Mouse (Mus musculus) ES-Bruce4 (cell line): ENCODE data around the gene Ank2. TPM values are rescaled to one million over a fixed set of nuclear protein-coding genes. Genes with fewer than 3 reads are reported as not detected.
A peak's percentile ranks its signal among the peaks of the same experiment; 100 is the strongest.

ENCODE experiments used
- H3K27ac ChIP-seq: 2 replicates; pipeline ENCODE4 v1.5.1; 2012; ENCODE audit warnings: low read length, inconsistent platforms; ENCODE audit not compliant: insufficient read depth
- H3K27me3 ChIP-seq: 2 replicates; pipeline ENCODE4 v1.6.1; 2012; ENCODE audit warnings: mild to moderate bottlenecking, low read length, inconsistent platforms; ENCODE audit not compliant: control insufficient read depth, poor library complexity, insufficient read depth, severe bottlenecking
- H3K36me3 ChIP-seq: 2 replicates; pipeline ENCODE4 v1.6.1; 2012; ENCODE audit warnings: inconsistent platforms, mild to moderate bottlenecking, low read length, moderate library complexity; ENCODE audit not compliant: control insufficient read depth, poor library complexity, insufficient read depth, severe bottlenecking
- H3K4me1 ChIP-seq: one replicate; pipeline ENCODE4 v1.8.1; 2011; ENCODE audit warnings: low read length; ENCODE audit not compliant: control insufficient read depth, insufficient read depth
- H3K4me3 ChIP-seq: 2 replicates; pipeline ENCODE4 v1.5.1; 2011; ENCODE audit warnings: low read depth, mild to moderate bottlenecking, low read length
- H3K9ac ChIP-seq: 2 replicates; pipeline ENCODE4 v1.6.1; 2012; ENCODE audit warnings: low read depth, mild to moderate bottlenecking, inconsistent platforms; ENCODE audit not compliant: poor library complexity, severe bottlenecking
- H3K9me3 ChIP-seq: replicated peaks from 2 replicates; pipeline ENCODE4 v1.6.1; 2012; ENCODE audit warnings: mild to moderate bottlenecking, low read length, inconsistent platforms; ENCODE audit not compliant: control insufficient read depth, poor library complexity, insufficient read depth, severe bottlenecking
- CTCF ChIP-seq: IDR thresholded peaks from one replicate; pipeline ENCODE4 v1.8.1; 2011; ENCODE audit warnings: low read depth, low read length
- EP300 ChIP-seq: IDR thresholded peaks from 2 replicates; pipeline ENCODE4 v1.6.1; 2011; ENCODE audit warnings: low read depth, low read length; ENCODE audit not compliant: insufficient read depth
- POLR2A ChIP-seq: IDR thresholded peaks from one replicate; pipeline ENCODE4 v1.8.1; 2011; ENCODE audit warnings: low read length; ENCODE audit not compliant: insufficient read depth
- polyA plus RNA-seq: library from polyadenylated mRNA; stranded (reverse); fragments of >200 nt; gene quantifications from 2 replicates; pipeline ENCODE4 v1.2.4, GENCODE M21; 2011; ENCODE audit warnings: low read depth; ENCODE audit not compliant: missing spikeins, insufficient read depth, insufficient read length

Ank2 gene
- polyA plus RNA-seq, 1 experiment = 29.9 TPM

GRCm38 (mm10) chr3:127429866-127430265, 69.3 kb downstream of the Ank2 start:
- Histone ChIP-seq H3K4me3 (no peak overlapping the region), H3K9me3 (no peaks in the 10 kb centered on the region), H3K36me3 (no peaks in the 10 kb centered on the region), H3K4me1 (no peaks in the 10 kb centered on the region), H3K27me3 (0 out of 2 replicates have a peak, but pooled peaks cover 1% of the 10 kb centered on the region), H3K9ac (no peak overlapping the region), H3K27ac (no peak overlapping the region)
- TF ChIP-seq POLR2A (no peak), EP300 (no peak), CTCF (no peak)

GRCm38 (mm10) chr3:127428527-127428926, 70.6 kb downstream of the Ank2 start:
- Histone ChIP-seq H3K4me1 (no peaks in the 10 kb centered on the region), H3K27me3 (0 out of 2 replicates have a peak, but pooled peaks cover 1% of the 10 kb centered on the region), H3K36me3 (no peaks in the 10 kb centered on the region), H3K27ac (no peak overlapping the region), H3K9ac (no peak overlapping the region), H3K9me3 (no peaks in the 10 kb centered on the region), H3K4me3 (no peak overlapping the region)
- no peak for TF ChIP-seq POLR2A
- TF ChIP-seq CTCF = no peak
- no peak for TF ChIP-seq EP300

GRCm38 (mm10) chr3:127416950-127417349, 82.2 kb downstream of the Ank2 start:
- Histone ChIP-seq H3K4me3 (no peak overlapping the region), H3K27ac (no peak overlapping the region), H3K27me3 (no peaks in the 10 kb centered on the region), H3K36me3 (no peaks in the 10 kb centered on the region), H3K9ac (no peak overlapping the region), H3K9me3 (0 out of 2 replicates have a peak, but pooled peaks cover 4% of the 10 kb centered on the region), H3K4me1 (no peaks in the 10 kb centered on the region)
- TF ChIP-seq EP300 = no peak
- no peak for TF ChIP-seq POLR2A
- no peak for TF ChIP-seq CTCF

DNA sequence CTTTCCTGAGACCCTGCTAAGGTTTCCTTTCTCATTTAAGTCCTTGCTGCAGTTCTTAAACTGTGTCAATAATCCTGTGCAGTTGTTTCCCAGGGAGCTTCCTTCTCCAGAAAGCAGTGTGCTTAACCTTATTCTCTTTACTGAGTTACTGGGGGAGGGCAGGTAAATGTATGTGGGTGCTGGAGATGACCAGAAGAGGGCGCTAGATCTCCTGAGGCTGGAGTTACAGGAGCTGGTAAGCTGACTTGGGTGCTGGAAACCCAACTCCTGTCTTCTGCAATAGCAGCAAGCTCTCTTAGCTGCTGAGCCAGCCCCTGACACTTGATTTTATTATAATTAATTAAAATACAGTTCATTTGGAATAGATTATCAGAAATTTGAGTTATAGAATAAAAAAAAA, 84.7 kb downstream of the Ank2 start:
- TF ChIP-seq POLR2A = no peak
- peak; percentile 53 for TF ChIP-seq CTCF
- TF ChIP-seq EP300 = no peak
- Histone ChIP-seq H3K4me1 (no peaks in the 10 kb centered on the region), H3K36me3 (no peaks in the 10 kb centered on the region), H3K27me3 (no peaks in the 10 kb centered on the region), H3K9me3 (0 out of 2 replicates have a peak, but pooled peaks cover 4% of the 10 kb centered on the region), H3K9ac (no peak overlapping the region), H3K4me3 (no peak overlapping the region), H3K27ac (no peak overlapping the region)

DNA sequence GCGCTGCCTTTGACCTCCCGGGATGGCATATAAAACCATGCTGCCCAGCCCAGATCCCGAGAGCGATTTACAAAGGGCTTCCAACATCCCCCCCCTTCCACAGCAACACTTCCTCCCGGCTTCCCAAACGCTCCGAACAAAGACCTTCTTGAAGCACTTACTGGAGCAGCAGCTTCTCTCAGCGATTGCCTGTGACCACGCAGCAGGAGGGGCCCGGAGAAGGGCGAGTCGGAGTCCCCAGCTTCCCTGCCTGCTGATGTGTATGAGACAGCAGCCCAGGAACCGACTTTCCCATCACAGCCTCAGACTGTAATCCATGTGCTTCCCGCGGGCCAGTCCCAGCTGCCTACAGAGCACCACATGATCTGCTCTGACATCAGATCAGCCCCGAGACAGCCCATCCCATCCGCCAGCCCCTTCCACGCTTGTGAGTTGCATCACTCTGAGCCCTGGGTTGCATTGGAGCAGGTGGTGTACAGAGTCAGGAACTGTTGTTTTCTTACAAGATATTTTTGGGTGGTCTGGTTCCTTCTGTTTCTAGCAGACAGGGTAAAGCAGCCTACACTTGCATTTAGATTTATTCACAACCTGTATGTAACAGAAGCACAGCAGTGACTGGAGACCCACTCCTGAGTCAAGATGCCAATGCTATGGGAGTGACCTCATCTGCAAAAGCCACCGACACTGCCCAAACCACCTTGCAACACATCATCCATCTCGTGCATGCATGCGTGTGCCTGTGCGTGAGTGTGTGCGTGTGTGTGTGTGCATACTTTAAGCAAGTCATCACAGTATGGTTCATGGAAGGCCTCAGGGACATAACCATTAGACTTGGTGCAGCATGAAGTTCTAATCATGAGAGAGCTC, 90.2 kb downstream of the Ank2 start:
- Histone ChIP-seq H3K9me3 (no peaks in the 10 kb centered on the region), H3K36me3 (no peaks in the 10 kb centered on the region), H3K27ac (no peak overlapping the region), H3K27me3 (no peaks in the 10 kb centered on the region), H3K4me3 (peak overlapping the region; percentile 22), H3K9ac (peak overlapping the region; percentile 10; the same call in 1 of the 2 replicates), H3K4me1 (peaks cover 2% of the 10 kb centered on the region)
- TF ChIP-seq EP300 (no peak), CTCF (no peak), POLR2A (no peak)

DNA sequence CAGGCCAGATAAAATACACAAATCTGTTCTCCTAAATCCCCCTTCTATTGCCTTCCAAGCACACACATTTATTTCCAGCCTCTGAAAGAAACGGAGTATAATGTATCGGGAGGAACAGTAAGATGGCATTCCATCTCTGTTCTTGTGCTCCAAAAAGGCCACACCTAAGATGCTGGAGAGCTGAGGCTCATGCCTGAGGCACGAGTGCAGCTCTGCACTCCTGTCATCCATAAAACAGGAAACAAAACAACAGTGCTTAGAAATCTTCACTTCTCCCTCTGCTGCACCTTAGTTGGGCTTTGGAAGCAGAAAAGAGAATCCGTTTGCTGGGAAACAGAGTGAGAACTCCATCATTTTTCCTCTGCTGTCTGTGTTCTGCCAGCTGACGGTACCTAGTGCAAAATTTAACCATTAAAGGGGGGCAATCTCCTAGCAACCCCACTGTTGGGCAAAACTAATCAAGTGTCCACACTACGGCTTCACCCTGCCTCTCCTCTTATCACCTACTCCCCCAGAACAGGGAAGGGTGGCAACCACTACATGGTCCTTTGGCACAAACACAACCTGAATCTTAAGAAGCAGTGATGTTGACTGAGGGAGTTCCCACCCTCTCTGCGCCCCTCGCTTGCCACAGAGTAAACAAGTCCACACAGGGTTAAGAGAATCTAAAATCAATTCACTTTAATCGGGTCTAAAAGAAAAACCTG, 91.1 kb downstream of the Ank2 start:
- TF ChIP-seq EP300 (no peak), POLR2A (no peak), CTCF (no peak)
- no peak overlapping the region for H3K27ac ChIP-seq
- H3K9ac ChIP-seq = peak overlapping the region; percentile 10

More for the DNA sequence above, 91.1 kb downstream of the Ank2 start:
- H3K36me3 ChIP-seq = no peaks in the 10 kb centered on the region
- H3K4me3 ChIP-seq = peak overlapping the region; percentile 22
- peaks cover 2% of the 10 kb centered on the region for H3K4me1 ChIP-seq
- no peaks in the 10 kb centered on the region for H3K27me3 ChIP-seq
- H3K9me3 ChIP-seq = no peaks in the 10 kb centered on the region
